In the genomic region with DNA sequence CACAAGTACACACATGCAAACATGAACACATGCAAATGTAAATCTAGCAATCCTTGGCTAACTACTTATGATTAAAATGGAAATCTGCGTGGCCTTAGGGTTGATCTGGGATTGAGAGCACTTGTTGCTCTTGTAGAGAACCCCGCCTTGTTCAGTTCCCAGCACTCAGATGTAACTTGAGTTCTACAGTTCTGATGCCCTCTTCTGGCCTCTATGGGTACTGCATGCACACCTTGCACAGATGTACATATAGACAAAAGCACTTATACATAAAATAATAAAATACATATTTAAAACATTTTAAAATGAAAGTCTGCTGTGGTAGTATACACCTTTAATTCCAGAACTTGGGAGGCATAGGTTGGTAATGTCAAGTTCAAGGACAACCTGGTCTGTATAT, we compare ENCODE assay signal across 10 mouse cellular contexts. TPM values are rescaled to one million over a fixed set of nuclear protein-coding genes. Genes with fewer than 3 reads are reported as not detected.
DNase-seq lines count a peak whose midpoint lies in the region; ATAC-seq and TF ChIP-seq lines count a peak whose summit lies in the region.
"Had no signal": no experiment of that assay in that cellular context is flagged by ENCODE, and none has a peak within 500 bp of the region (broad histone marks: within the 10 kb centered on the region; RNA-seq: fewer than 3 reads in every experiment).

No protein-coding gene starts in this region.

- peaks cover 71% of the 10 kb centered on the region for H3K36me3 ChIP-seq in liver, embryonic 14.5 days (replicated peaks; ENCODE audit: control insufficient read depth, insufficient read depth, low read depth)
- H3K36me3 ChIP-seq in liver, embryonic 12.5 days = peaks cover 99% of the 10 kb centered on the region

- no peak for ATAC-seq in liver, embryonic 14.5 days (ENCODE audit: insufficient read depth)
- no peak for ATAC-seq in liver, embryonic 12.5 days
- no peak for ATAC-seq in Patski

- H3K4me3 ChIP-seq in liver, embryonic 14.5 days (ENCODE audit: insufficient read depth in 1 of 2, low read depth in 2 of 2, low read length in 2 of 2) = no peak overlapping the region
- no peak overlapping the region for H3K4me3 ChIP-seq in liver, embryonic 12.5 days
- H3K4me3 ChIP-seq: heart, embryonic 10.5 days had no signal

- no peak for TF ChIP-seq EP300 in liver, embryonic 14.5 days (IDR thresholded peaks at IDR 0.05; ENCODE audit: low read depth)

- in situ Hi-C loops in Patski (cut with MboI; ENCODE audit: low pct_unique_long_range_greater_than_20kb) = no loop called here

- H3K9me3 ChIP-seq in liver, embryonic 14.5 days (ENCODE audit: control insufficient read depth, low read length) = no peaks in the 10 kb centered on the region; the same call in 1 of the 2 replicates
- H3K9me3 ChIP-seq in liver, embryonic 12.5 days (replicated peaks) = peaks cover 5% of the 10 kb centered on the region

- H3K9ac ChIP-seq in liver, embryonic 14.5 days (replicated peaks) = no peak overlapping the region
- no peak overlapping the region for H3K9ac ChIP-seq in liver, embryonic 12.5 days

- WGBS in liver, embryonic 14.5 days (ENCODE audit: insufficient replicate concordance) = 91% methylated on average over 2 of the region's 2 CpGs
- WGBS in liver, embryonic 12.5 days (ENCODE audit: insufficient replicate concordance) = 90% methylated on average over 2 of the region's 2 CpGs

- POLR2A ChIA-PET in Patski (lab: Charles Lee) = interaction anchor here (0.6 kb wide), 1 partner anchor 25 kb away, joined by 3 read pairs; no protein-coding TSS in a partner anchor

- CTCF ChIA-PET in Patski (lab: Charles Lee) = interaction anchor here (1.3 to 2.5 kb wide), 3 partner anchors 10 to 186 kb away, joined by 3 to 7 read pairs (median 3); no protein-coding TSS in a partner anchor

- no peaks in the 10 kb centered on the region for H3K27me3 ChIP-seq in liver, embryonic 14.5 days (ENCODE audit: control insufficient read depth, insufficient read depth, low read length)
- no peaks in the 10 kb centered on the region for H3K27me3 ChIP-seq in liver, embryonic 12.5 days (replicated peaks)
- no peaks in the 10 kb centered on the region for H3K27me3 ChIP-seq in Patski

- no peak overlapping the region for H3K27ac ChIP-seq in liver, embryonic 14.5 days
- H3K27ac ChIP-seq in liver, embryonic 12.5 days = no peak overlapping the region
- H3K27ac ChIP-seq: heart, embryonic 10.5 days; macrophage had no signal

- DNase-seq in embryo, embryonic 10.5 days (ENCODE audit: low spot score) = peak; percentile 17
- no peak for DNase-seq in embryo, embryonic 9.5 days (ENCODE audit: extremely low spot score)
- DNase-seq in liver, embryonic 14.5 days (ENCODE audit: low read depth in 3 of 3, low spot score in 3 of 3) = no peak
- no peak for DNase-seq in Patski (ENCODE audit: low read depth, low spot score)
- peak; percentile 18 to 71 for DNase-seq in spleen, postnatal 4 days (ENCODE audit: low spot score in 2 of 2)
- no peak for DNase-seq in adrenal gland, adult 8-10 months
- DNase-seq in layer of hippocampus, adult 9-10 months (ENCODE audit: low spot score) = no peak

- H3K4me2 ChIP-seq in liver, embryonic 14.5 days (ENCODE audit: low read depth) = no peak overlapping the region
- no peak overlapping the region for H3K4me2 ChIP-seq in liver, embryonic 12.5 days

- no peaks in the 10 kb centered on the region for H3K4me1 ChIP-seq in liver, embryonic 14.5 days (replicated peaks; ENCODE audit: control insufficient read depth in 2 of 2, insufficient read depth in 2 of 2, low read length in 1 of 2)
- H3K4me1 ChIP-seq in liver, embryonic 12.5 days = no peaks in the 10 kb centered on the region
- H3K4me1 ChIP-seq: heart, embryonic 10.5 days had no signal

- TF ChIP-seq CTCF in liver, embryonic 14.5 days (IDR thresholded peaks at IDR 0.05; ENCODE audit: low read depth) = peak; percentile 71
- peak; percentile 74 for TF ChIP-seq CTCF in Patski (IDR thresholded peaks at IDR 0.05)

RNA-seq across cellular contexts. Expression of gene Senp2, which starts 12.8 kb away (rescaled TPM):
- 11.0 and 20.0 TPM in 2 replicates for polyA plus RNA-seq in liver, embryonic 14.5 days (2012; rRNA removed)
- polyA plus RNA-seq in liver, embryonic 14.5 days (2014; fragmentation: Nextera tagmentation; extraction: Ambion mirVana) = 37.2 and 40.4 TPM in 2 replicates
- polyA plus RNA-seq in liver, embryonic 12.5 days (2016; fragmentation: Nextera tagmentation; extraction: Ambion mirVana) = 55.9 and 59.5 TPM in 2 replicates
- 35.3 TPM for polyA plus RNA-seq in Patski (2021)
- 10 to 100 TPM; 39.6 to 51.4 (median 44.3) TPM for total RNA-seq in adrenal gland, adult 8-10 months (2022)

RNA-seq across cellular contexts. Expression of gene Liph, which starts 26.7 kb away (rescaled TPM):
- 0.36 and 0.56 TPM in 2 replicates for polyA plus RNA-seq in liver, embryonic 14.5 days (2012; rRNA removed)
- polyA plus RNA-seq in liver, embryonic 14.5 days (2014; fragmentation: Nextera tagmentation; extraction: Ambion mirVana) = 0.80 and 0.88 TPM in 2 replicates
- polyA plus RNA-seq in liver, embryonic 12.5 days (2016; fragmentation: Nextera tagmentation; extraction: Ambion mirVana) = 1.0 and 1.4 TPM in 2 replicates
- 0.30 TPM for polyA plus RNA-seq in Patski (2021)
- total RNA-seq in adrenal gland, adult 8-10 months (2022) = under 1 TPM; 0.13 to 0.31 (median 0.14) TPM

Comparison
In these comparisons a context has a peak if more than half of its experiments do, and no peak if none do; other contexts are left out.
1. DNase-seq: peak in embryo, embryonic 10.5 days (single experiment) and spleen, postnatal 4 days (2 of 2); none in embryo, embryonic 9.5 days (single experiment), liver, embryonic 14.5 days (0 of 3), Patski (single experiment), adrenal gland, adult 8-10 months (single experiment) and layer of hippocampus, adult 9-10 months (single experiment).